16 mouse cellular contexts compared by ENCODE assay signal in genomic region chr10:94747011-94747410, GRCm38 (mm10). TPM values are rescaled to one million over a fixed set of nuclear protein-coding genes. Genes with fewer than 3 reads are reported as not detected.
A peak's percentile ranks its signal among the peaks of the same experiment; 100 is the strongest.
DNase-seq lines count a peak whose midpoint lies in the region; ATAC-seq and TF ChIP-seq lines count a peak whose summit lies in the region.
"Had no signal": no experiment of that assay in that cellular context is flagged by ENCODE, and none has a peak within 500 bp of the region (broad histone marks: within the 10 kb centered on the region; RNA-seq: fewer than 3 reads in every experiment).

No protein-coding gene starts in this region.

- intact Hi-C loops in heart, adult 2 months (cut with DNase I), result no loop called here

- 80% methylated on average over 2 of the region's 2 CpGs for WGBS in heart, adult 2 months
- WGBS in heart, embryonic 11.5 days (ENCODE audit: insufficient replicate concordance), result 94% methylated on average over 2 of the region's 2 CpGs

- H3K4me2 ChIP-seq in heart, embryonic 11.5 days, result no peak overlapping the region
- H3K4me2 ChIP-seq: embryonic facial prominence, embryonic 13.5 days; hindbrain, embryonic 15.5 days; midbrain, embryonic 11.5 days had no signal

- no peaks in the 10 kb centered on the region for H3K9me3 ChIP-seq in heart, embryonic 11.5 days (replicated peaks; ENCODE audit: control insufficient read depth, low read length)
- H3K9me3 ChIP-seq: embryonic facial prominence, embryonic 13.5 days; hindbrain, embryonic 15.5 days had no signal

- no peak overlapping the region for H3K27ac ChIP-seq in heart, adult 2 months
- H3K27ac ChIP-seq in heart, embryonic 11.5 days (ENCODE audit: low read depth, low read length), result no peak overlapping the region
- H3K27ac ChIP-seq: embryonic facial prominence, embryonic 13.5 days; hindbrain, embryonic 15.5 days; layer of hippocampus, adult 2 months had no signal

- no peaks in the 10 kb centered on the region for H3K27me3 ChIP-seq in heart, adult 2 months (ENCODE audit: control insufficient read depth, insufficient read depth, low read length)
- H3K27me3 ChIP-seq in heart, embryonic 11.5 days (ENCODE audit: control insufficient read depth, insufficient read depth, low read length), result no peaks in the 10 kb centered on the region
- H3K27me3 ChIP-seq: CH12.LX; embryonic facial prominence, embryonic 13.5 days; hindbrain, embryonic 15.5 days had no signal

- no peak overlapping the region for H3K9ac ChIP-seq in heart, adult 2 months (ENCODE audit: low read depth, low read length)
- H3K9ac ChIP-seq in heart, embryonic 11.5 days (ENCODE audit: low read depth, low read length), result no peak overlapping the region
- H3K9ac ChIP-seq: embryonic facial prominence, embryonic 13.5 days; hindbrain, embryonic 15.5 days had no signal

- TF ChIP-seq POLR2A in heart, adult 2 months (IDR thresholded peaks at IDR 0.05; ENCODE audit: insufficient read depth, low read depth, low read length), result no peak

- no peaks in the 10 kb centered on the region for H3K36me3 ChIP-seq in heart, adult 2 months (ENCODE audit: control insufficient read depth, insufficient read depth, low read length)
- H3K36me3 ChIP-seq in heart, embryonic 11.5 days (ENCODE audit: control insufficient read depth, insufficient read depth, low read length), result no peaks in the 10 kb centered on the region

- H3K79me2 ChIP-seq in heart, adult 2 months (replicated peaks; ENCODE audit: control insufficient read depth, insufficient read depth, low read length), result no peaks in the 10 kb centered on the region

- ATAC-seq in heart, embryonic 11.5 days (replicated peaks; ENCODE audit: insufficient number of reproducible peaks, low FRiP score, low TSS enrichment), result no peak
- ATAC-seq in megakaryocyte, adult 5-6 weeks (ENCODE audit: poor library complexity, severe bottlenecking), result no peak

- no peak for TF ChIP-seq EP300 in heart, adult 2 months (IDR thresholded peaks at IDR 0.05; ENCODE audit: insufficient read depth, low read depth, low read length)

- no peaks in the 10 kb centered on the region for H3K4me1 ChIP-seq in heart, adult 2 months (ENCODE audit: control insufficient read depth, insufficient read depth, low read length)
- H3K4me1 ChIP-seq in heart, embryonic 11.5 days (ENCODE audit: control insufficient read depth, insufficient read depth, low read length), result no peaks in the 10 kb centered on the region
- H3K4me1 ChIP-seq: embryonic facial prominence, embryonic 13.5 days; hindbrain, embryonic 15.5 days had no signal

- no peak for TF ChIP-seq CTCF in heart, adult 2 months (IDR thresholded peaks at IDR 0.05)

- peak; percentile 4 for DNase-seq in cerebellum, adult 11-12 months
- DNase-seq in cerebellum, postnatal 4 days (ENCODE audit: low spot score in 2 of 2), result no peak
- peak; percentile 17 to 25 for DNase-seq in heart, adult 2 months
- DNase-seq in brain, adult 2 months (ENCODE audit: low read depth, low spot score), result peak; percentile 12
- peak; percentile 64 for DNase-seq in gastrocnemius, postnatal 25 days
- no peak for DNase-seq in retina, embryonic 14.5 days (ENCODE audit: low spot score)
- DNase-seq: kidney, adult 8-10 months; lung, postnatal 14 days; thymus, adult 2 months had no signal

- no peak overlapping the region for H3K4me3 ChIP-seq in heart, adult 2 months
- H3K4me3 ChIP-seq in heart, embryonic 11.5 days (ENCODE audit: low read depth, low read length), result no peak overlapping the region
- H3K4me3 ChIP-seq: embryonic facial prominence, embryonic 13.5 days; hindbrain, embryonic 15.5 days; layer of hippocampus, adult 2 months had no signal

RNA-seq across cellular contexts. Expression of gene Cep83, which starts 58.6 kb away (rescaled TPM):
- total RNA-seq in heart, adult 2 months (2021), result 10 to 100 TPM; 18.8 to 21.2 TPM
- polyA plus RNA-seq in heart, adult 2 months (2012; rRNA removed), result 5.3 and 10.7 TPM in 2 replicates
- 20.3 and 20.7 TPM in 2 replicates for polyA plus RNA-seq in heart, embryonic 11.5 days (2014; fragmentation: Nextera tagmentation; extraction: Ambion mirVana)
- 10 to 100 TPM; 16.4 to 17.3 TPM for total RNA-seq in gastrocnemius, postnatal 25 days (2021)
- 45.5 and 46.0 TPM in 2 replicates for total RNA-seq in megakaryocyte, adult 5-6 weeks (2015)
- 52.5 and 62.5 TPM in 2 replicates for total RNA-seq in megakaryocyte, adult 5-6 weeks (2017)

Comparison
In these comparisons a context has a peak if more than half of its experiments do, and no peak if none do; other contexts are left out.
1. DNase-seq: peak in cerebellum, adult 11-12 months (single experiment), heart, adult 2 months (2 of 2), brain, adult 2 months (single experiment) and gastrocnemius, postnatal 25 days (single experiment); none in cerebellum, postnatal 4 days (0 of 2) and retina, embryonic 14.5 days (single experiment).